Mouse (Mus musculus) spleen, adult 2 months (tissue): ENCODE measurements around the gene Nfya. TPM values are rescaled to one million over a fixed set of nuclear protein-coding genes. Genes with fewer than 3 reads are reported as not detected.

Experiments
- DNase-seq, 2 experiments: peaks; one replicate each; pipeline versions ENCODE4 v3.0.0 to v3.0.0-alpha.2; 2012 to 2021; ENCODE audit warnings: low spot score in 2 of 2, low read depth in 1 of 2
- H3K27ac ChIP-seq: fragments of 200-500 bp; 2 replicates; pipeline ENCODE4 v1.5.1; 2012; ENCODE audit warnings: low read length, inconsistent platforms; ENCODE audit not compliant: insufficient read depth
- H3K27me3 ChIP-seq: fragments of 200-500 bp; 2 replicates; pipeline ENCODE4 v1.6.1; 2012; ENCODE audit warnings: mild to moderate bottlenecking, moderate library complexity, low read length, inconsistent platforms; ENCODE audit not compliant: control insufficient read depth, insufficient read depth
- H3K36me3 ChIP-seq: fragments of 200-500 bp; 2 replicates; pipeline ENCODE4 v1.6.1; 2012; ENCODE audit warnings: mild to moderate bottlenecking, low read length, inconsistent platforms; ENCODE audit not compliant: control insufficient read depth, insufficient read depth
- H3K4me1 ChIP-seq: fragments of 200-500 bp; 2 replicates; pipeline ENCODE4 v1.6.1; 2011; ENCODE audit warnings: inconsistent platforms; ENCODE audit not compliant: control insufficient read depth, insufficient read depth, insufficient read length
- H3K4me3 ChIP-seq: fragments of 200-500 bp; 2 replicates; pipeline ENCODE4 v1.5.1; 2011; ENCODE audit warnings: mild to moderate bottlenecking, inconsistent platforms; ENCODE audit not compliant: insufficient read depth, insufficient read length; ENCODE audit errors: extremely low read depth
- CTCF ChIP-seq: fragments of 200-500 bp; IDR thresholded peaks from 2 replicates; pipeline ENCODE4 v1.5.1; 2011; ENCODE audit warnings: mild to moderate bottlenecking, inconsistent platforms; ENCODE audit not compliant: insufficient read depth, insufficient read length, insufficient replicate concordance; ENCODE audit errors: extremely low read depth
- POLR2A ChIP-seq: fragments of 200-500 bp; IDR thresholded peaks from 2 replicates; pipeline ENCODE4 v1.6.1; 2011; ENCODE audit warnings: low read depth, low read length, inconsistent platforms
- WGBS: fragments of 180-500 bp; shearing (Covaris S2); methylation state at CpG from one replicate; pipeline ENCODE4 v1.1.7; 2018; 5-methylcytosine and 5-hydroxymethylcytosine counted together
- polyA plus RNA-seq: library from polyadenylated mRNA; depleted of rRNA; stranded (reverse); fragments of >200 nt; gene quantifications from 2 replicates; pipeline ENCODE4 v1.2.3, GENCODE M21; 2012; rRNA removed

The Nfya gene
- 80.3 and 93.1 TPM in 2 replicates for polyA plus RNA-seq

- H3K36me3 ChIP-seq = peaks cover 11% of the 10 kb centered on the region
- under 1% methylated on average over 84 of the region's 84 CpGs for WGBS
- H3K27ac ChIP-seq = peak within 1 kb of the TSS; percentile 99
- peak within 1 kb of the TSS; percentile 88 for H3K4me3 ChIP-seq
- TF ChIP-seq POLR2A (peak; percentile 33), CTCF (no peak)
- DNase-seq = peak; percentile 99 to 100
- H3K4me1 ChIP-seq = peaks cover 6% of the 10 kb centered on the region
- no peaks in the 10 kb centered on the region for H3K27me3 ChIP-seq
These were observed at the start of gene Nfya, which contains the start of gene Oard1 for GRCm38 (mm10) chr17:48409380-48410298. TSS of gene Nfya (minus strand) at chr17:48409906. TSS of gene Oard1 (plus strand) at chr17:48410014.

GRCm38 (mm10) chr17:48457971-48458653, 48.4 kb upstream of the Nfya start:
- peak in 1 of 2 experiments; percentile 15 for DNase-seq
- Histone ChIP-seq H3K4me3 (no peak overlapping the region), H3K27ac (peak overlapping the region; percentile 9), H3K27me3 (no peaks in the 10 kb centered on the region), H3K36me3 (no peaks in the 10 kb centered on the region), H3K4me1 (peaks cover 12% of the 10 kb centered on the region; the same call in 1 of the 2 replicates)
- WGBS = 26% methylated on average over 13 of the region's 13 CpGs
- TF ChIP-seq POLR2A (no peak), CTCF (no peak)

- no peak for TF ChIP-seq POLR2A
- DNase-seq = no peak
- Histone ChIP-seq H3K36me3 (no peaks in the 10 kb centered on the region), H3K27me3 (no peaks in the 10 kb centered on the region), H3K4me1 (peaks cover 3% of the 10 kb centered on the region; the same call in 1 of the 2 replicates), H3K27ac (no peak overlapping the region), H3K4me3 (no peak overlapping the region)
- 87% methylated on average over 2 of the region's 2 CpGs for WGBS
These were observed 46.2 kb upstream of the Nfya start for GRCm38 (mm10) chr17:48455955-48456354.

- Histone ChIP-seq H3K4me1 (peaks cover 3% of the 10 kb centered on the region; the same call in 1 of the 2 replicates), H3K27ac (no peak within 1 kb of the TSS), H3K27me3 (no peaks in the 10 kb centered on the region), H3K36me3 (no peaks in the 10 kb centered on the region), H3K4me3 (no peak within 1 kb of the TSS)
- 71% methylated on average over 11 of the region's 11 CpGs for WGBS
- TF ChIP-seq POLR2A = no peak
- no peak for DNase-seq
These were observed 45.0 kb upstream of the Nfya start, which contains the start of gene Unc5cl for GRCm38 (mm10) chr17:48454688-48455087. TSS of gene Unc5cl (plus strand) at chr17:48454901.

- H3K27me3 ChIP-seq = no peaks in the 10 kb centered on the region
- TF ChIP-seq CTCF (no peak), POLR2A (no peak)
- H3K36me3 ChIP-seq = no peaks in the 10 kb centered on the region
- 88% methylated on average over 7 of the region's 7 CpGs for WGBS
- H3K27ac ChIP-seq = no peak overlapping the region
- peaks cover 3% of the 10 kb centered on the region; the same call in 1 of the 2 replicates for H3K4me1 ChIP-seq
- no peak for DNase-seq
- H3K4me3 ChIP-seq = no peak overlapping the region
These were observed 44.5 kb upstream of the Nfya start for GRCm38 (mm10) chr17:48454190-48454589.

GRCm38 (mm10) chr17:48453489-48453888, 43.8 kb upstream of the Nfya start:
- no peak overlapping the region for H3K27ac ChIP-seq
- no peak overlapping the region for H3K4me3 ChIP-seq
- H3K4me1 ChIP-seq = peaks cover 3% of the 10 kb centered on the region; the same call in 1 of the 2 replicates
- TF ChIP-seq POLR2A (no peak), CTCF (peak; percentile 13; the same call in 1 of the 2 replicates)
- DNase-seq = no peak
- WGBS = 81% methylated on average over 7 of the region's 7 CpGs
- H3K27me3 ChIP-seq = no peaks in the 10 kb centered on the region
- no peaks in the 10 kb centered on the region for H3K36me3 ChIP-seq
